Mouse (Mus musculus) adrenal gland (tissue): ENCODE data around the gene Cldn14.

Experiments
- intact Hi-C: fragments of 180-260 bp; cut with DNase I; formaldehyde crosslinking; loops from one replicate; pipeline ENCODE4 v1.15.1; 2025

Cldn14 gene

DNA sequence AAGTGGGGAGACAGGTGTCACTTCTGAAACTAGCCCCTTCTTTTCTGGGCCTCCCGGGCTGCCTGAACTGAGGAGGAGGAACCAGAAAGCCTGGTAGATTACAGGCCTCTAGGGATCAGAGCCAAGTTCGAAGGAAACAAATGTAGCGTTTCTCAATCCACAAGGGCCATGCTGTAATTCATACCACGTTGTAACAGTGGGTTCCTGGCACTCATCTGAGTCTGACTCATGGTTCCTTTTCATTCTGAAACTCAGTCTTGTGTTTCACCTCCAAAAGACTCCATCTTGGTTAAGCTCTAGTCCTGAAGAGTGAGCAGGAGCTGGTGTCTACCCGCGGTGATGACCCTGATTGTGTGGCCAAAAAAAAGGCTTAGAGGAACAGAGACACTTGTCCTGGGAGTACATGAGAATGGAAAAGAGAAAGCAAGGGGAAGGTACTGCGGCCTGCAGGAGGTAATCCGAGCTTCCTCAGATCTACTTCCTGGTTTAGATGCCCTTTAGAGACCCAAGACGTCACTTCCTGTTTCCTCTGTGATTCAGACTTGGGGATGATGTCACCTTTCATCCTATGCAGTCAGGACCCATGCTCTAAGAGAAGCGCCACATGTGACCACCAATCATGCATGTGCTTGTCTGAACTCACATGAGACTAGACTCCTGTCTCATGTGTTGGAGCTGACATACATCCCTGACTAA lies 94.6 kb downstream of the Cldn14 start:
- intact Hi-C loops = no loop called here

DNA sequence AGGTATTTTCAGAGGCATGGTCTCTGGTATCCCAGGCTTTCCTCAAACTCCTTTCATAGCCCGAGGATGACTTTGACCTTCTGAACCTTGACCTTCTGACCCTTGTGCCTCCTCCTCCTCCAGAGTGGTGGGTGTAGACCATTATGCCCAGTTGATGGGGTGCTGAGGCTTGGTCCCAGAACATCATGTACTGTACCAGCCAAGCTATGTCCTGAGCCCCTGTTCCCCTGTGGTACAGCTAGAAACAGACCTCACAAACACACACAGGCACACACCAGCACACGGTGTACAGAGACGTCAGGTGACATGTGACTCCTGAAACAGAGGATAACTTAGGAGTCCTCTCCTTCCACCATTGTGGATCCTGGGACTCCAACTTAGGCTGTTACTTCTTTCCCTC lies 95.8 kb downstream of the Cldn14 start:
- intact Hi-C loops = no loop called here

DNA sequence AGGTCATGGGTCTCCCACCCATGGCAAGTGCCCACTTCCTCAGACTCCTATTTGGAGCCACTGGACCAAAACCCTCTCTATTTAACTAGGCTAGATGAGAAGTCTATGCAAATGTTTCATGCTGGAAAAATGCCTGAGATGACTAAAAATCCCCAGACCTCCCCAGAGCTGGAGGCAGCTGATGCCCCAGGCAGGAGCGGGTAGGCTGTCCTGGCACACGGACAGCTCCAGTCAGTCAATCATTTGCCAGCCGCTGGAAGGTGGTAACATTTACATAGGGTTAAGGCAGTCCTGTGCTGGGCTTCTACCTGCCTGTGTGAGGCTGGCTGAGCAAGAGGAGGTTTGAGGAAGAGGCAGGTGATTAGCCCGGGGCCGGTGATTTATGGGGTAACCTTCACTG lies 96.5 kb downstream of the Cldn14 start:
- intact Hi-C loops = no loop called here

DNA sequence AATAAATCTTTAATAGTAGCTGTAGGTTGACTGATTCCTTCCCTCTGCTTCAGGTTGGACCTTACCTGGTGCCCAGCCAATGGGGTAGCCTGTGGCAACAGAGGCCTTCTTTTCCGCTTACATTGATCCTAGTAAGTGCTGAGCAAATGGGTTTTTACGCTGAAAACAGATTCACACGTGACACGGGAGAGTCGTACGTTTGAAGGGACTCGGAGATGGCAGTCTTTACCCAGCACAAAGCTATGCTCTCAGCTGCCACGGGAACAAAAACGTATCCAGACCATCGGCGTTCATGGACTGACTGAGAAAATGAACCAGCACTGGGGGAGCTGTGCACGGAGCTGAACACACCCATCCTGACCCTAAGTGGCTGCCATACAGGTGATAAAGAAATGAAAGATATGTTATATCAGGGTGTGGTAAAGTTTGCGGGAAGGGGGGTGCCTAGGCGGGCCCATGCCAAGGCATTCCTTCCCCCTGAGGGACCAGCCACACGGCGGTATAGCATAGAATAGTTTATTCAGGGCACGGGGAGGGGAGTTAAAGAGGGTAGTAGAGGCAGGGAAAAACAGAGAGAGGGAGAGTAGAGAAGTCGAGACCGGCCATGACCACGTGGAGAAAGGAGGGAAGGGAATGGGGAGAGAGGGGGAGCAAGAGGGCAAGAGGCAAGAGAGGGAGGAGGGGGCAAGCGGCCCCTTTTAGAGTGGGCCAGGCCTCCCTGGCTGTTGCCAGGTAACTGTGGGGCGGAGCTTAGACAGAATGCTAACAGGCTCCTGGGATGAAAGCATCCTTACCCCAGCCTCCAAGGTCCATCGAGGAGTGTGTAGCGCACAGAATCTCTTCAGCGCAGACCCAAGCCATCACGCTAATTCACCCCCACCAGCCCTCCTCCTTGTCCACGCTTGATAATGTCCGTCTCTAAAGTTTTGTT lies 97.6 kb downstream of the Cldn14 start:
- intact Hi-C loops = no loop called here

DNA sequence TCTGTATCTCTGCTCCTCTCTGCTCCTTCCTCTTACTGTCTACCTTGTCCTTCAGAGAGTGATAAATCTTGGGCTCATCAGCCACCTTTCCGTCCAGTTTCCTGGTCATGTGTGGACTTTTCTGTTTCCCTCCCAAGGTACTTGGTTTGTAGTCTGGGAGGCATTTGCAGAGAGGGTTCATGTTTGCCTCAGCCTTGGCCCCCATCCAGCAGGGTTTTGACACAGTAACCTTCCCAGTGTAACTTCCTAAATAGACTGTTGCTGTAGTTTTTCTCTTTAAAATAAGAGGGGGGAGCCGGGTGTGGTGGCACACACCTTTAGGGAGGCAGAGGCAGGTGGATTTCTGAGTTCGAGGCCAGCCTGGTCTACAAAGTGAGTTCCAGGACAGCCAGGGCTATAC lies 98.7 kb downstream of the Cldn14 start:
- intact Hi-C loops = no loop called here

DNA sequence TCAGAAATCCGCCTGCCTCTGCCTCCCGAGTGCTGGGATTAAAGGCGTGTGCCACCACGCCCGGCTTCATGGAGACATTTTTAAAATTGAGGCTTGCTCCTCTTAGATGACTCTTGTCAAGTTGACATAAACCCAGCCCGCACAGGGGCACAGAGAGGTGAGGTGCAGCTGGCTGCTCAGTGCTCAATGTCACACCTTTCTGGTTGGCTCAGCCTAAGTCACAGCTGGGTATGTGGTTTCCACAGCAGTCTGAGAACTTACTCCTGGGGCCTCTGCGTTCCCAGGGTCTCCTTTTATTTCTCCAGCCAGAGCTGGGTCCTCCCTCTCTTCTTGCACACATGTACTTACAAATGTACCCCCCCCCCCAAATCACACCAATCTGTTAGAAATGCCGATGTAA lies 100.4 kb downstream of the Cldn14 start:
- intact Hi-C loops = no loop called here

DNA sequence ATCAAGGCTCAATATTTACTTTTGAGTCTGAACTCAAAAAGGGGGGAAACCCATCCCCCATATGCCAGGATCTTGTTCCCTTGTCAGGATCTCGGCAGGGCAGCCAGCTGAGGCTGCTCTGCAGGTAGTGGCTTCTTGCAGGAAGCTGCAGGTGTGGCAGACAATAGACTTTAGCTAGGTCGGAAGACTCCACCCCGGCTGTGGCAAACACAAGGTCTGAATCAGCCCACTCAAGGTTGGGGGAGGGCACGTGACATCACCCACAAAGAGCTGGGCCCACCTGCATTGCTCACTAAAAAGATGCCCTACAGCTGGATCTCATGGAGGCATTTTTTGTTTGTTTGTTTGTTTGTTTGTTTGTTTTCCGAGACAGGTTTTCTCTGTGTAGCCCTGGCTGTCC lies 100.9 kb downstream of the Cldn14 start:
- intact Hi-C loops = no loop called here

DNA sequence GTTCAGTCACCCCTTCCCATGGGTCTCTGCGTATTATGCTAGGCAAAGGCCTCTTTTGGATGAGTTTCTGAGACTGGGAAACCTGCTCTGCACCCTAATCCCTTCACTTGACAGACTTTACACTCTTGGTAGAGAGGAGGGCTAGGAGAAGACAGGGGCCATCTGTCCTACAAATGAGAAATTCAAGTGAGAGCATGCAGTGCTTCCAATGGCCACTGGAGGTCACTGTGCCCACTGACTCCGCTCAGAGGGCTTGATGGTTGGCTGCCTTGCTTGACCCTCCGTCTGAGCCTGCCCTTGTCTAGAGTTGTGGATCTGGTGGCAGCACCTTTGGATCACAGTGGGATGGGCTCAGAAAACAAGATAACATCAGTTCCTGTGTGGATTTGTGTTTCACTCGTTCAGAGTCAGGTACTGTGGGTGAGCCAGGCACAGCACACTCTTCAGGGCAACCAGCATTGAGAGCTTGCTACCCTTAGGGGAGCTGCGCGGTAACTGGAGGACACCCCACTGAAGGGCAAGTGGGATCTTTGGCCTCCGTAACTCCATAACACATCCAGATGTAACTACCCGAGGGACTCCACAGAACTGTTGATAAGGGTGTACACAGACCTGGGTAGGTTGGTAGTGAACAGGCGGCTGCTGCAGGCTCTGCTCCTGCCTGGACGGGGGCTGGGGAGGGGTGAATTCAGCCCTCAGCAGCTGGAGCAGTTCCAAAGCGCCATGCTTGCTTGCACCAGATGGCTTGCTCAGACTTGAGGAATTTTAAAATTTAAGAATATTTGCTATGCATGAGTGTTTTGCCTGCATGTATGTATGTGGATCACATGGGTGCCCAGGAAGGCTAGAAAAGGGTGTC lies 102.3 kb downstream of the Cldn14 start:
- intact Hi-C loops = no loop called here

DNA sequence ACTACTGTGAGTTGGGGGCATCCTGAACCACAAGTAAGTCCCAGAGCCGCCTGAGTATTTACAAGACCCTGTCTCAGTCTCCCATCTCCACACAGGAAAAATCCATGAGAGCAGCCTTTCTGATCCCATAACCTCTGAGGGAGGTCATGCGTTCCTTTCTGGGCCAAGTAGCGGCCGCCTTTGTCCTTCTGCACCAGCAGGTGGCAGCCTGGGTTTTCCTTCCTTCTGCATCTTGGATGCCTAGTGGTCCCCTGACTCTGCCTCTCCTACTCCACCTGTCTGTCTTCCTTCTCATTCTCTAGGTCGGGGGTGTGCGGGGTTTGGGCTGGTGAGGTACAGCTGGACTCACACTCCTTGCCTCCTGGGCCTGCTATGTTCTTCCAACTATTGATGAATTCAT lies 105.6 kb downstream of the Cldn14 start:
- intact Hi-C loops = no loop called here

DNA sequence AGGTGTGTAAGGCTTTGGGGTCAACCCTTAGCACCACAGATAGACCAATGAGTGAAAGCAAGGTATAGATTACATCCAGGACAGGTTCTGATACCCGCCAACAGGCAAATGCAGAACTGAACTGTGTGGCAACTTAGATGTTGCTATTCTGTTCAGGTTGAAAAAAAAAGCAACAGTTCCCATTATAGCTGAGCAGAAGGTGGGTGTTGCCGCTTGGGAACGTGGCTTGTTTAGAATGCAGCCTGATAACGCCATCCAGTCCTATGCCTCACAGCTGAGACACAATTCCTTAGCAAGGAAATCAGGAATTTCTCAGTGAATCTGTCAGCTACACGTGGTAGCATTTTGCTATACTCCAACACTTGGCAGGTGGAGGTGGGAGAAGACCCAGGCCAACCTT lies 115.4 kb downstream of the Cldn14 start:
- intact Hi-C loops = no loop called here

DNA sequence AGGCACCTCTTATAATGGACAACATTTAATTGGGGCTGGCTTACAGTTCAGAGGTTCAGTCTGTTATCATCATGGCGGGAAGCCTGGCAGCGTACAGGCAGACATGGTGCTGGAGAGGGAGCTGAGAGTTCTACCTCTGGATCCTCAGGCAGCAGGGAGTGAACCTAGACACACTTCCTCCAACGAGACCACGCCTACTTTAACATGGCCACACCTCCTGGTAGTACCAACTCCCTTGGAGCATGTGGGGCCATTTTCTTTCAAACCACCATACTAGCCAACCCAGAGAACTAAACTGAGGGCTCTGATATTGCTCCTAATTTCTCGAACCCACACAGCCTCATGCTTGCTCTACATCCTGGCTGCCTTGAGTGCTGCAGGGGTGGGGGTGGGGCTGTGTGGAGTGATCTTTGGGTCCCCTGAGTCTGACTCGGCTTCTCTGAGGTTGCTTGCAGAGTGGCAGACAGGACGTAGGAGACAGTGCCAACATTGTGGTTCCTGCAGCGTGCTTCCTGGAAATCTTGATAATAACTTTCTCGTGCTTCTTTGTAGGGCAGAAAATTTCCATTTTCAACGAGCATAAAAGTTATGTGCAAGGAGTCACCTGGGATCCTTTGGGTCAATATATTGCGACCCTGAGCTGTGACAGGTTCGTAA lies 117.6 kb downstream of the Cldn14 start:
- intact Hi-C loops = no loop called here

DNA sequence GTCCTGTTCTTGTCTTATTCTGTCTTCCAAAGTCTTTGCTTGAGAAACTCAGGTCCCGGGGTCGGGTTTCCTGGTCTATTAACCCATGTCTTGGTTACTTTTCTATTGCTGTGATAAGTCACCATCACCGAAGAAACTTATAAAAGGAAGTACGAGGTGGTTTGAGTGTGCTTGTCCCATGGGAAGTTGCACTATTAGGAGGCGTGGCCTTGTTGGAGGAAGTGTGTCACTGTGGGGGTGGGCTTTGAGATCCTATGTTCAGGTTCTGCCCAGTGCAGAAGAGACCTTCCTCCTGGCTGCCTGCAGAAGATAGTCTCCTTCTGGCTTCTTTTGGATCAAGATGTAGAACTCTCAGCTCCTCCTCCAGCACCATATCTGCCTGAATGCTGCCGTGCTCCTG lies 120.2 kb downstream of the Cldn14 start:
- intact Hi-C loops = no loop called here

DNA sequence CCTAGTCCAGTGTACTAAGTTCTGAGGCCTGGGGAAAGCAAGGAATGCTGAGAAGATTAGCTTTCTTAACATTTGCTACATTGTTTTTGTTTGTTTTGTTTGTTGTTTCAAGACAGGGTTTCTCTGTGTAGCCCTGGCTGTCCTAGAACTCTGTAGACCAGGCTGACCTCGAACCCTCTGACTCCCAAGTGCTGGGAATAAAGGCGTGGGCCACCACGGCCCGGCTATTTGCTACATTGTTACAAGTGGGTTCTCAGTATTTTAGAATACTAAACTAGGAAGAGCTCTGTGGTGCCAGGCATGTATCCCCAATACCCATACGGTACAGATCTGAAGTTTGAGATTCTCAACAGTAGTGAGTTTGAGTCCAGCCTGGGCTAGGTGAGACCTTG lies 123.9 kb downstream of the Cldn14 start:
- intact Hi-C loops = no loop called here

DNA sequence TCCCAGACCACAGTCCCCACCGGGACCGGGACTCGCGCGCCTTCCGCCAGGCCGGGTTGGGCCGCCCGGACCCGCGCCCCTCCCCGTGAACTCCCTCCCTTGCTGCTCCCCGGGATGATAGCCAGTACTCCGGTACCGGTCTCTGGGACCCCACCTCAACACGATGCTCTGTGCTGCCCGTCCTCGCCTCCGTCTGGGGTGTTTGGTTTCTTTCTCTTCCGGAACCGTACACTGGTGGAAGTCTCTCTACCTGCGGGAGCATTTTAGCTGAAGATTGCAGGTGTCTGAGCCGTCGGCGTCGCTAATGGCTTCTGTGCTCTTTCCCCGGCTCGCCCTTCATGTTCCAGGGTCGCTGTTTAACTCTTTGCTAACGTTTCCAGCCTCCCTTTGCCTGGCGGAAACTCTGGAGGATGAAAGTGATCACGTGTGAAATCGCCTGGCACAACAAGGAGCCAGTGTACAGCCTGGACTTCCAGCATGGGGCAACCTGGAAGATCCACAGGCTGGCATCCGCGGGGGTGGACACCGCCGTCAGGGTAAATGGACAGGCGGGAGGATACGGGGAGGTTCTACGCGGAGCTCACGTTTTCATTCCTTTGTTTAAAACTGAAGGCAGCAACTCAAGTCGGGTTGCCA lies 124.4 kb downstream of the Cldn14 start:
- intact Hi-C loops = no loop called here

DNA sequence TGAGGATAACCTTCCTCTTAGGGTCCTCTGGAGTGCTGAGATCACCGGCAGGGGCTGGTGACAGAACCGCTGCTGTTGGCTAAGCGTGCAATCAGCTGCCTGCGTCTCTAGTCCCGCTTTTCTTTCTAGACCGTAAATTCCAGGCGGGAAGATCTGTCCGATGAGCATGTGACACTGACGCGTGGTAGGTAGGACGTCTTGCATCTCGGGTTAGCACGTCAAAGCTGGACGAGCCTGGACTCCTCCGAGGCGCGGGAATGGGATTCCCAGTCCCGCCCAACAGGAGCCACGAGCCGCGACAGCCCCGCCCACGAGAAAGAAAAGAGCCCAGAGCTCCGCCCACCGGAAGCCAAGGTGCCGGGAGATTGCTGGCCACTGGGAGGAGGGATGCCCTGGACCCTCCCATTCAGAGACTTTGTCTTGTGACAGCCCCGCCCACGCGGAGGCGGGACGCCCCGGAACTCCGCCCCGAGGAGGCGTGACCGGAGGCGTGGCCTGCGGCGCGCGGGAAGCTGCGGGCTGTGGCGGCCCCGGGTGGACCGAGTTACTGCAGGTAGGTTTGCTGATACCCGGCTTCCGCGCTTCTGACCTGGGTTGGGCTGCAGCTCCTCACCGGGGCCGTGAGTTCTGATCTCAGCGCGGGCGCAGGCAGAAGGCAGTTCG lies 125.1 kb downstream of the Cldn14 start, which contains the start of gene Chaf1b:
Gene Chaf1b (plus strand): TSS at position 479 of the 663 bp plus-strand sequence.
- intact Hi-C loops = no loop called here

DNA sequence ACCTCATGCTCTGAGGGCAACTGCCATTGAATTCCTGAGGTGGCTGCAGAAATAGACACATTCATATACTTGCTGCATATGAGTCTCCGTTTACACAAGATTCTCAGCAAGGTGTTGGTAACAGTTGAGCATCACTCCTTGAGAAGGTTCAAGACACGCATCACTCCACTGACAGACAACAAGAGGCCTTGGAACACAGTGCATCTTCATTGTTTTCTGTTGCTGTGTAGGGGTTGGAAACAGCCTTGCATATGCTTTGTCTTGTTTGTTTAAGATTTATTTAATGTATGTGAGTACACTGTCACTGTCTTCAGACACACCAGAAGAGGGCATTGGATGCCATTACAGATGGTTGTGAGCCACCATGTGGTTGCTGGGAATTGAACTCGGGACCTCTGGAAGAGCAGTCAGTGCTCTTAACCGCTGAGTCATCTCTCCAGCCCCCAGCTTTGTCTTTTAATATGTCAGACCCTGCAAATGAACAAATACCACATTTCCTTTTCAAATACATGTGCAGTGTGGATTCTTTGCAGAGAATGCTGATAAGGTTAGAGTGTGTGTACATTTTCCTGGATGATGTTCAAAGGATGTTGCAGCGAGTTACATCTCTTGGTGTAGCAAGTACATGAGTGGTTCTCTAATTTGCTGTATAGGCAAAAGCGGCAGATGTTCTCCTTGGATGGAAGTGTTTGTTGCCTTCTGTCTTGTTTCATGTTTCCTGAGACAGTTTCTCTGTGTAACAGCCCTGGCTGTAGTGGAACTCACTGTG lies 130.8 kb downstream of the Cldn14 start:
- intact Hi-C loops = no loop called here

DNA sequence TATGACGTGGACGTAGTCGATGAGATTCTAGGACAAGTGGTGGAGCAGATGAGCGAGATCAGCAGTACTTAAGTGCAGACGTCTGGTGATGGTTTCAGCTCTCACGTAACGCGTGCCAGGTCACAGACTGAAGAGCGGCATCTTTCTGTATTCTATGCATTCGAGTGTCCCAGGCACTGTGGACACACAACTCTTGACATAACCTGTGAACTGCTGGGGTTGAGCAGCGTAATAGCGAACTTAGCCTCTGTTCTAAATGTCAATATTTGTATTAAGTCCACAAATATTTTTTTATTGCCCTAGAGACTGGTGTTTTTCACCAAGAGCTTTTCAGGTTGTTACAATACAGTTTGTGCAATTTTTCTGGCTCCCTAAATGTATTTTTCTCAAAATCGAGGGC lies 133.8 kb downstream of the Cldn14 start:
- intact Hi-C loops = no loop called here
